21 mouse cellular contexts compared by ENCODE assay signal in the genomic region with DNA sequence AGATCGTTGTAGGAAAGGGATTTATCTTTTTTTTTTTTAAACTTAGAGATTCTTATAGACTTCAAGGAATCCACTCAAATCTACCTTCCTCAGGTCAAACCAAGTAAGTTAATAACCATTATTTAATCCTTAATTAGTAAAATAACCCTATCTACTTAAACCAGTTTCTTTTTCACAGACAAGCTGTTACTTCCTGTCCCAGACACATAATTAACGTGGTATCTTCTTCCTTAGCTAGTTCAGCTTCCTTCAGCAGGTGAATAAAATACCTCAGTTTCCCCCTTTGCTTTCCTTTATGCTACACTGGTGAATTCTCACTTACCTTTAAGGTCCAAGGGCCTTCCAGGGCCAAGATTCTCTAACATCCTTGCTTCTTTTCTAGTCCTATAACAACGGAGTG.
"Had no signal": no experiment of that assay in that cellular context is flagged by ENCODE, and none has a peak within 500 bp of the region (broad histone marks: within the 10 kb centered on the region; RNA-seq: fewer than 3 reads in every experiment).

No protein-coding gene starts in this region.

- H3K27me3 ChIP-seq: liver, embryonic 12.5 days; liver, embryonic 15.5 days had no signal

- H3K4me3 ChIP-seq: layer of hippocampus, adult 2 months; limb, embryonic 10.5 days; limb, embryonic 13.5 days; liver, embryonic 12.5 days; liver, embryonic 15.5 days; neural tube, embryonic 13.5 days had no signal

- ATAC-seq: liver, embryonic 12.5 days had no signal

- H3K9me3 ChIP-seq: limb, embryonic 10.5 days; limb, embryonic 13.5 days; liver, embryonic 12.5 days; liver, embryonic 15.5 days; neural tube, embryonic 13.5 days had no signal

- H3K9ac ChIP-seq: limb, embryonic 13.5 days; liver, embryonic 12.5 days; liver, embryonic 15.5 days; neural tube, embryonic 13.5 days had no signal

- H3K27ac ChIP-seq: kidney, postnatal 0 days; layer of hippocampus, adult 2 months; limb, embryonic 10.5 days; limb, embryonic 13.5 days; liver, embryonic 12.5 days; liver, embryonic 15.5 days; neural tube, embryonic 13.5 days; stomach, postnatal 0 days had no signal

- H3K36me3 ChIP-seq: limb, embryonic 10.5 days; limb, embryonic 13.5 days; liver, embryonic 12.5 days; liver, embryonic 15.5 days; neural tube, embryonic 13.5 days had no signal

- H3K4me1 ChIP-seq: limb, embryonic 10.5 days; limb, embryonic 13.5 days; liver, embryonic 12.5 days; liver, embryonic 15.5 days; neural tube, embryonic 13.5 days had no signal

- DNase-seq: kidney, adult 18-20 months; kidney, adult 9 months; kidney, postnatal 25 days; layer of hippocampus, adult 9-11 months; liver; lung, adult 18-20 months; lung, postnatal 14 days; lung, postnatal 4 days; midbrain, embryonic 14.5 days; right cerebral cortex, postnatal 4 days; thymus, adult 2 months; thymus, postnatal 14 days; thymus, postnatal 4 days had no signal
